Mouse (Mus musculus) liver, embryonic 11.5 days (tissue): ENCODE results near the gene Zan. TPM values are rescaled to one million over a fixed set of nuclear protein-coding genes. Genes with fewer than 3 reads are reported as not detected.

Source experiments
- ATAC-seq: fragments of 200-750 bp; cut with Nextera tagmentation; replicated peaks from 2 replicates; pipeline ENCODE4 v1.8.0; 2017; ENCODE audit warnings: moderate number of reproducible peaks, mild to moderate bottlenecking, moderate TSS enrichment, moderate library complexity; ENCODE audit not compliant: low FRiP score
- DNase-seq: peaks from one replicate; pipeline ENCODE4 v3.0.0-alpha.2; 2017; ENCODE audit warnings: low spot score
- H3K27ac ChIP-seq: fragments of 300-500 bp; sonication (generic); 2 replicates; pipeline ENCODE4 v1.5.1; 2014; ENCODE audit warnings: mild to moderate bottlenecking, low read depth, low read length, control low read depth
- H3K27me3 ChIP-seq: fragments of 300-500 bp; sonication (generic); replicated peaks from 2 replicates; pipeline ENCODE4 v1.6.1; 2014; ENCODE audit warnings: low read length, mixed read lengths; ENCODE audit not compliant: control insufficient read depth, insufficient read depth
- H3K36me3 ChIP-seq: fragments of 300-500 bp; sonication (generic); 2 replicates; pipeline ENCODE4 v1.6.1; 2014; ENCODE audit warnings: mild to moderate bottlenecking, low read length, moderate library complexity, mixed read lengths; ENCODE audit not compliant: control insufficient read depth, insufficient read depth
- H3K4me1 ChIP-seq: fragments of 300-500 bp; sonication (generic); replicated peaks from 2 replicates; pipeline ENCODE4 v1.6.1; 2014; ENCODE audit warnings: low read length, mixed read lengths; ENCODE audit not compliant: control insufficient read depth, insufficient read depth
- H3K4me2 ChIP-seq: fragments of 300-500 bp; sonication (generic); 2 replicates; pipeline ENCODE4 v1.6.1; 2014; ENCODE audit warnings: mild to moderate bottlenecking, control low read depth, moderate library complexity
- H3K4me3 ChIP-seq: fragments of 300-500 bp; sonication (generic); 2 replicates; pipeline ENCODE4 v1.5.1; 2014; ENCODE audit warnings: low read depth, low read length, control low read depth
- H3K9ac ChIP-seq: fragments of 300-500 bp; sonication (generic); 2 replicates; pipeline ENCODE4 v1.6.1; 2014; ENCODE audit warnings: low read depth, low read length, control low read depth
- H3K9me3 ChIP-seq: fragments of 300-500 bp; sonication (generic); 2 replicates; pipeline ENCODE4 v1.6.1; 2016; ENCODE audit warnings: low read length, inconsistent platforms, mixed read lengths; ENCODE audit not compliant: control insufficient read depth
- WGBS: fragments of 180-500 bp; shearing (Covaris S2); extraction: QIAGEN DNeasy Blood & Tissue Kit; methylation state at CpG from one replicate; pipeline ENCODE4 v1.1.7; 2014; 5-methylcytosine and 5-hydroxymethylcytosine counted together
- polyA plus RNA-seq: library from polyadenylated mRNA; unstranded; fragments of >200 nt; fragmentation: Nextera tagmentation; extraction: Ambion mirVana; gene quantifications from 2 replicates; pipeline ENCODE4 v1.2.1, GENCODE M21; 2014

Gene Zan
- polyA plus RNA-seq, 1 experiment from 2014 or later = 0.49 TPM

GRCm38 (mm10) chr5:137369665-137370064 lies 107.2 kb downstream of the Zan start:
- Histone ChIP-seq H3K4me1 (no peaks in the 10 kb centered on the region), H3K27me3 (no peaks in the 10 kb centered on the region), H3K36me3 (peaks cover 44% of the 10 kb centered on the region), H3K4me3 (no peak overlapping the region), H3K27ac (no peak overlapping the region), H3K9me3 (no peaks in the 10 kb centered on the region), H3K9ac (no peak overlapping the region), H3K4me2 (no peak overlapping the region)
- DNase-seq (no peak), ATAC-seq (no peak)
- WGBS = 95% methylated on average over 11 of the region's 11 CpGs

DNA sequence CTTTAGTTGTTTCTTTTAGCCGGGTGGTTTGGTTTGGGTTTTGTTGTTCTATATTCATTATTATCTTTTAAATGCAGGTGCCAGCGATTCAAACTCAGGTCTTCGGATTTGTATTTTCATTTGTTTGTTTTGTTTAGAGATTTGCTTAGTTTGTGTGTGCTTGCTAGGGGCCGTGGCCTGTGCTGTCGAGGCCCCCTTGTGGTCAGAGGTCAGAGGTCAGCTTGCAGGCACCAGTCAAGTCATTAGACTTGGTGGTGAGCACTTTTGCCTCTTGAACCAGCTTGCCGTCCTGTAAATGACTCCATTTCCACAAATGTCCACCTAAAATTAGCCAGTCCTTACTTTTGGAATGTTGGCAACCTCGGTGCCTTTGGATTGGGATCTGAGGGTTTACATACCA lies 118.5 kb downstream of the Zan start:
- Histone ChIP-seq H3K4me3 (no peak overlapping the region), H3K9me3 (no peaks in the 10 kb centered on the region), H3K27ac (no peak overlapping the region), H3K9ac (no peak overlapping the region), H3K36me3 (peaks cover 53% of the 10 kb centered on the region), H3K27me3 (peaks cover 3% of the 10 kb centered on the region; the same call in 1 of the 2 replicates), H3K4me2 (no peak overlapping the region), H3K4me1 (no peaks in the 10 kb centered on the region)
- DNase-seq (no peak), ATAC-seq (no peak)
- WGBS = 38% methylated on average over 7 of the region's 7 CpGs

DNA sequence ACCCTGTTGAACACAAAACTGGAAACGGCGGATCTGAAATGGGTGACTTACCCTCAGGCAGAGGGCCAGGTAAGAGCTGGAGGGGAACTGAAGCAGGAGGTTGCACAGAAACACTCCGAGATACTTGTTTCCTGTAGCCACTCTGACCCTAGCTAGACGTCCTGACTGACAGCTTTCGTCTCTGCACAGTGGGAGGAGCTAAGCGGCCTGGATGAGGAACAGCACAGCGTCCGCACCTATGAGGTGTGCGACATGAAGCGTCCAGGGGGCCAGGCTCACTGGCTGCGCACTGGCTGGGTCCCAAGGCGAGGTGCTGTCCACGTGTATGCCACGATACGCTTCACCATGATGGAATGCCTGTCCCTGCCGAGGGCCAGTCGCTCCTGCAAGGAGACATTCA lies 122.8 kb downstream of the Zan start:
- Histone ChIP-seq H3K27me3 (peaks cover 32% of the 10 kb centered on the region), H3K36me3 (peaks cover 24% of the 10 kb centered on the region), H3K9me3 (no peaks in the 10 kb centered on the region), H3K27ac (no peak overlapping the region), H3K4me1 (peaks cover under 1% of the 10 kb centered on the region; the same call in 1 of the 2 replicates), H3K9ac (no peak overlapping the region), H3K4me3 (no peak overlapping the region), H3K4me2 (no peak overlapping the region)
- DNase-seq (no peak), ATAC-seq (no peak)
- 76% methylated on average over 17 of the region's 17 CpGs for WGBS

DNA sequence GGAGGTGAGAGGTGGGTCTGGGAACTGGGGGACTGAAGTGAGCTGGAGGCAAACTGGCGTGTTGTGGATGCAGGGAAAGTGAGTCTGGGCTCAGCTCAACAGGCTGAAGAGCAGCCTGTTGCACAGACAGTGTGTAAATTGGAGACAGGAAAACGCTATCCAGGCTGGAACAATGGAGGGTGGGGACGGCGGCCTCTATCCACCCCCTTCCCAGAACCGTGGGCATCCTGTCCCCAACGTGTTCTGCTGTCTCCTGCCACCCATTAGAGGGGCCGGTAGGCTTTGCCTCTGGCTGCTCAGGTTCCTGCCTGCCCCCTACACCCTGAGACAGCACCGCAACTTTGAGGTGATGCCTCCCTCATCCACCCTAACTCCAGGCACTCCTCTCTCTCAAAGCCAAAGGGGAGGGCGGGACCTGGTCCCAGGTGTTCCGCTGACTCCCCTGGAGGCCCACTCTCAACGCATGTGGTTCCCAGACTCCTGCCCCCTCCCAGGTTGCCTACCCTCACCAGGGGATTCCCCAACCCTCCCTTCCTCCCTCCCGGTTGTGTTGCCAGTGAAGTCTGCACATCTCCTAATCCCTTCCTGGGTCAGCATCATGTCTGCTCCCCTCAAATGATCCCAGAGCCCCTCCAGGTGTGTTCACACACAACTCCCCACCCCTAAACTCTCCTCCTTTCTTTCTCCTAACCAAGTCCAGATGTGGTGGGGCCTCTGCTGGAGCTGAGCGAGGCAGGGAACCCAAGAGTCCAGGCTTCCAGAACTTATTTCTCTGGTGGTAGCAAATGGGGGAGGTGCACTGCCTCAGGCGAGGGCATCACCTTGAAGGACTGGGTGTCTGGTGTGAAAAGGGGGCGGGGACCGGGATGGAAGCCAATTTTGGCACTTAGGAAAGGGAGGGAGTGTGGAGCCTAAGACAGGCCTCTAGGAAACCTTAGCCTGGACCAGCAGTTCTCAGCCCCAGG lies 124.6 kb downstream of the Zan start:
- no peak overlapping the region for H3K27ac ChIP-seq
- H3K9me3 ChIP-seq = no peaks in the 10 kb centered on the region
- 30% methylated on average over 16 of the region's 16 CpGs for WGBS
- H3K4me1 ChIP-seq = peaks cover 9% of the 10 kb centered on the region
- DNase-seq = no peak
- peak overlapping the region; percentile 66 for H3K4me3 ChIP-seq
- H3K9ac ChIP-seq = peak overlapping the region; percentile 31; the same call in 1 of the 2 replicates
- peak overlapping the region; percentile 67 for H3K4me2 ChIP-seq
- H3K27me3 ChIP-seq = peaks cover 49% of the 10 kb centered on the region
- no peak for ATAC-seq
- H3K36me3 ChIP-seq = peaks cover 16% of the 10 kb centered on the region; the same call in 1 of the 2 replicates

DNA sequence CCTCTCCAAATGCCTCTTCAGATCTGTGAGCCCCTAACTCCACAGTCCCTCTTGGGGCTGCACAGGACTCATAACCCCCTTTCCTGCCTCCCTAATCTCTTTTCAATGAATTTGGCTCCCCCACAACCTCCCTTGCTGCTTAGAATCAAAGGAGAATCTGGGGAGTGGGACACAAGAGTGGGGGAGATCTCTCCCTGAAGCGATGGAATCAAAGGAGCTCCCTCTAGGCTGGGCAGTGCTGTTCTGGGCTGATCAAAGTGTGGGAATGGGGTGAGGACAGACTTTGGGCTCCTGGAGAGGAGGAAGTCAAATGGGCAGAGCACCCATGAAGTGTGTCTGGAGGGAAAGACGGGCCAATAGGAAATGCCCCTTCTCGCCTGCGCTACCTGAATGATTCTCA lies 125.5 kb downstream of the Zan start:
- peaks cover 49% of the 10 kb centered on the region for H3K27me3 ChIP-seq
- ATAC-seq = no peak
- DNase-seq = no peak
- 26% methylated on average over 4 of the region's 4 CpGs for WGBS
- peak overlapping the region; percentile 66 for H3K4me3 ChIP-seq
- H3K36me3 ChIP-seq = peaks cover 15% of the 10 kb centered on the region; the same call in 1 of the 2 replicates
- H3K9me3 ChIP-seq = no peaks in the 10 kb centered on the region
- H3K4me1 ChIP-seq = peaks cover 13% of the 10 kb centered on the region
- H3K9ac ChIP-seq = peak overlapping the region; percentile 77
- H3K4me2 ChIP-seq = peak overlapping the region; percentile 67
- H3K27ac ChIP-seq = no peak overlapping the region

GRCm38 (mm10) chr5:137351058-137351380 lies 125.8 kb downstream of the Zan start:
- Histone ChIP-seq H3K27me3 (peaks cover 49% of the 10 kb centered on the region), H3K4me2 (peak overlapping the region; percentile 67), H3K27ac (no peak overlapping the region), H3K9ac (peak overlapping the region; percentile 77), H3K4me1 (peaks cover 15% of the 10 kb centered on the region), H3K4me3 (peak overlapping the region; percentile 66), H3K9me3 (no peaks in the 10 kb centered on the region), H3K36me3 (peaks cover 15% of the 10 kb centered on the region; the same call in 1 of the 2 replicates)
- no peak for DNase-seq
- no peak for ATAC-seq
- 8% methylated on average over 8 of the region's 8 CpGs for WGBS

DNA sequence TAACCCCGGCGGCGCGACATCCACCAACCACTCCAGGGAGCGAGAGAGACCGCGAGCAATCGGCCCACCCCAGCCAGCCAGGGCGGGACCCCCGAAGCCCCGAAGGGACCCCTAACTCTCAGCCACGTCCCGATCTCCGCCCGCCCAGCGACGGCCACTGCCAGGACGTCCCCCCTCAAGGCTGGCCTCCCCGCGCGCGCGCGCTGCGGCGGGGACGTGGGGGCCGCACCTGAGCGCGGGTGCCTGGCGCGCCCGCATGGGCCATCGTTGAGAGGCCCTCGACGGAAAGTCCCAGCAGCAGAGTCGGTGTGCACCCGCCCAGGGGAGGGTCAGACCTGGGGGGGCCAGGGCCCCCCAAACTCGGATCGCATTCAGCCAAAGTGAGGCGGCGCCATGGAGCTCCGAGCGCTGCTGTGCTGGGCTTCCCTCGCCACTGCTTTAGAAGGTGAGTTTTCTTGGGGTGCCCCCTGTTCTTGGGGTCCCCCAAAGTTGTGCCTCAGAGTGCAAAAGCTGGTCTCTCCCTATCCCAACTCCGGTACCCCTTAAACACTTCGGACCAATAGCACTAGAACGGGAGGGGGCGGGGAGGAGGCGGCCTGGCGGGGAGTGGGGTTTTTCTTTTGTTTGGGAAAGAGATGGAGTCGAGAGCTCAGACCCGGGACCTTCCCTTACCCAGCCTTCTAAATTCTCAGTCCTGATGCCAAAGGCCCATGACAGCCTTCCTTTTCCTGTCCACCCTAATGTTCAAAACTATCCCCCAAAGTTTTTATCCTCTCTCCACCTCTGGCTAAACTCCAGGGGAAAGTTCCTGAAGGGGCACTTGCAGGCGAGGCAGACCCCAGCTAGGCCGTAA lies 126.4 kb downstream of the Zan start:
- 2% methylated on average over 50 of the region's 55 CpGs for WGBS

GRCm38 (mm10) chr5:137349384-137350204 lies 127.3 kb downstream of the Zan start, which contains the start of gene Ephb4:
TSS of gene Ephb4 (plus strand) at chr5:137350109.
- Histone ChIP-seq H3K9ac (peak within 1 kb of the TSS; percentile 77), H3K9me3 (no peaks in the 10 kb centered on the region), H3K4me3 (peak within 1 kb of the TSS; percentile 66), H3K36me3 (peaks cover 7% of the 10 kb centered on the region; the same call in 1 of the 2 replicates), H3K27me3 (peaks cover 49% of the 10 kb centered on the region), H3K4me2 (peak within 1 kb of the TSS; percentile 67), H3K27ac (peak within 1 kb of the TSS; percentile 84), H3K4me1 (peaks cover 15% of the 10 kb centered on the region)
- peak; percentile 85 for ATAC-seq
- WGBS = 1% methylated on average over 31 of the region's 32 CpGs
- DNase-seq = peak; percentile 83

More for the DNA sequence above, 126.4 kb downstream of the Zan start:
- H3K4me2 ChIP-seq = peak overlapping the region; percentile 67
- H3K36me3 ChIP-seq = peaks cover 12% of the 10 kb centered on the region; the same call in 1 of the 2 replicates
- ATAC-seq (peak; percentile 29), DNase-seq (no peak)
- peak overlapping the region; percentile 84 for H3K27ac ChIP-seq
- H3K4me1 ChIP-seq = peaks cover 15% of the 10 kb centered on the region
- peak overlapping the region; percentile 77 for H3K9ac ChIP-seq
- H3K4me3 ChIP-seq = peak overlapping the region; percentile 66
- H3K9me3 ChIP-seq = no peaks in the 10 kb centered on the region
- H3K27me3 ChIP-seq = peaks cover 49% of the 10 kb centered on the region
